Mouse (Mus musculus) erythroid progenitor cell, adult 5-6 weeks (primary cell): ENCODE results near the gene Adcy7. TPM values are rescaled to one million over a fixed set of nuclear protein-coding genes. Genes with fewer than 3 reads are reported as not detected.
A peak's percentile ranks its signal among the peaks of the same experiment; 100 is the strongest.

Experiments used
- ATAC-seq: replicated peaks from 2 replicates; pipeline ENCODE4 v1.8.0; 2016; ENCODE audit warnings: moderate number of reproducible peaks, mild to moderate bottlenecking, moderate TSS enrichment, inconsistent platforms; ENCODE audit not compliant: poor library complexity, low FRiP score, severe bottlenecking
- total RNA-seq, 2 experiments: library from RNA; stranded (forward) in 1 of 2; stranded (reverse) in 1 of 2; fragments of 150-400 nt in 1 of 2; fragments of 186-747, 209-891 nt in 1 of 2; gene quantifications; 2 replicates each; pipeline versions ENCODE4 v1.2.3 to v1.2.4; 2015 to 2017; ENCODE audit warnings: low replicate concordance in 2 of 2

Gene Adcy7
- total RNA-seq, 2 experiments from 2014 or later = 2.4 to 4.6 TPM

GRCm38 (mm10) chr8:88323523-88323922 lies 51.3 kb downstream of the Adcy7 start:
- ATAC-seq = no peak

GRCm38 (mm10) chr8:88324760-88325159 lies 52.6 kb downstream of the Adcy7 start:
- ATAC-seq = no peak

DNA sequence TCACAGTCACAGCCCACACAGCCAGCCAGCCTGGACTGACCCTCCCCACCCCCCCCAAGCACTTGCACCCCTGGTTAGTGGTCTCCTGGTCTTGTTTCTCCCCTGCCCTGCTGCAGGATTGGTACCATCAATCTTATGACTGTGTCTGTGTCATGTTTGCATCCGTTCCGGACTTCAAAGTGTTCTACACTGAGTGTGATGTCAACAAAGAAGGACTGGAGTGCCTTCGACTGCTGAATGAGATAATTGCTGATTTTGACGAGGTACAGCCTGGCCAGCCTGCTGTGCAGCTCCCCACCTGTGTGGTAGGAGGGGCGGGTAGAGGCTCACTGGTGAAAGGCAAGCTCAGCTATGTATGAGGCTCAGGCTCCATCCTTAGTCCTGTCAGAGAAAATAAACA lies 53.0 kb downstream of the Adcy7 start:
- ATAC-seq = no peak

DNA sequence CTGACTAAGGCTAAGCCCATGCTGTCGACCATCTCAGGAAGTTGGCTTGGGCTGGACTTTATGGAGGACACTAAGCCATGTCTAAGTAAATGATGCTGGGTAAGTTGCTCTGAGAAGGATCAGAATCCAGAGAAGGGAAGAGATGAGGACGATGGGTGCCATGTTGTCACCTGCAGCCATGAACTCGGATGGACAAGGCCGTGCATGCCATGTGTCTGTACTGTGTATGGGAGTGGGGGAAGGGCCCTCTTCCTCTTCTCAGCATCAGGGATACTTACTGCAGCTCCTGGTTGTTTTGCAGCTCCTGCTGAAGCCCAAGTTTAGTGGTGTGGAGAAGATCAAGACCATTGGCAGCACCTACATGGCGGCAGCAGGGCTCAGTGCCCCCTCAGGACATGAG lies 53.6 kb downstream of the Adcy7 start:
- ATAC-seq = no peak

DNA sequence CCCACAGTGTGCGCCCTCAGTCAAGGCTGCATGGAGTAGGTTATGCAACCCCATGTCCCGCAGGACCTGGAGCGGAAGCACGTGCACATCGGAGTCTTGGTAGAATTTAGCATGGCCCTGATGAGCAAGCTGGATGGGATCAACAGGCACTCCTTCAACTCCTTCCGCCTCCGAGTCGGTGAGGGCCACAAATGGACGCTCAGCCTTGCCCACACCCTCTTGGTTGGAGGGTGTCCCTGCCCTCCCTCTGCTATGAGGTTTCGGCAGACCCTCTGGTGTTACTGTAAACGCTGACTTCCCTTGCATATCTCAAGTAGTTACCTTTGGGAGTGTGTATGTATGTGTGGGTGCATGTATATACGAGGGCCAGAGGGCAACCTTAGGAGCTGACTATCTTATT lies 54.1 kb downstream of the Adcy7 start:
- no peak for ATAC-seq

DNA sequence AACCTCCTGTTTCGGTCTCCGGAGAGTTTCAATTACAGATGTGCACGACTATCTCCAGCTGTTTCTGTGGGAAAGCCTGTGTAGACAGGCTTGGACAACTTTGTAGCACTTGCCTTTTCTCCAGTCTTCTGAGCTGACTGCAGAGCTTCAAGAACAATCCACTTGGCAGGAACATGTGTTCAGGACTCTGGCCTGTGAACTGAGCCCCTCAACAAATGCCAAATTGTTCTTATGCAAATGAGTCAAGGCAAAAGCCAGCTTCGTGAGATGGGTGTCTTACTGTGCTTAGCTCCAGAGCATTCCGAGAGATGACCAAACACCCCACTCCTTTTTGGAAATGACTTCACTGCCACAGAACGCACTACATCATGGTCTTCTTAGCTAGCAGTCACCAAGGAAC lies 56.5 kb downstream of the Adcy7 start:
- no peak for ATAC-seq

DNA sequence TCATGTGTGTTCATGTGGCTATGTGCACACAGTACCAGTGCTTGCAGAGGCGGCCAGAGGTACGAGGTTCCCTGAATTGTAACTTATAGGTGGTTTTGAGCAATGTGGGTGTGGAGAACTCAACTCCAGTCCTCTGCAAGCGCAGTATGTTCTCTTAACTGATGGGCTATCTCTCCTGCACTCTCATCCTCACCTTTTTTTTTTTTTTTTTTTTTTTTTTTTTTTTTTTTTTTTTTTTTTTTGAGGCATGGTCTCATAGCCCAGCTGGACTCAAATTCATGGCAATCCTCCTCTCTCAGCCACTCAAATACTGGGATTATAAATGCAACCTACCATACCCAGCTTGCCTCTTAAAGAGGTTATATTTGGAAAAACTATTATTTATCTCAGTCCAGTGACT lies 58.6 kb downstream of the Adcy7 start:
- ATAC-seq = no peak

DNA sequence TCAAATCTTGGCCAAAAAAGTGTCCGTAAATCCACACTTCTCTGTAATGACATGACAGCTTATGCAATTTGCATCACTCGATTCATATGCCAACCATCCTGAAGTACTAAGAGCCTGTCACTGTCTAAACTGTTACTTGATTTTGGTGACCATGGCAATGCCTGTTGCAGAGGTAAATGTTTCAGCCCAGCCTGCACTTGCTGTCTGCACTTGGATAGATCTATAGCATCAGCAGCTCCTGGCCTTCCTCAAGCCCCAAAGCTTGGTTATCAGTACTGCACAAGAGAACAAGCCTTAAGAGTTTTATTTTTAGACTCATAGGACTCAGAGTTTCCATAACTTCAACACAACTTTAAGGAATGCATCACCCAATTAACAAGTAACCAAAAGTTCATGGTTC lies 62.2 kb downstream of the Adcy7 start:
- no peak for ATAC-seq

- no peak for ATAC-seq
Observed at GRCm38 (mm10) chr8:88334975-88335374, 62.8 kb downstream of the Adcy7 start.

DNA sequence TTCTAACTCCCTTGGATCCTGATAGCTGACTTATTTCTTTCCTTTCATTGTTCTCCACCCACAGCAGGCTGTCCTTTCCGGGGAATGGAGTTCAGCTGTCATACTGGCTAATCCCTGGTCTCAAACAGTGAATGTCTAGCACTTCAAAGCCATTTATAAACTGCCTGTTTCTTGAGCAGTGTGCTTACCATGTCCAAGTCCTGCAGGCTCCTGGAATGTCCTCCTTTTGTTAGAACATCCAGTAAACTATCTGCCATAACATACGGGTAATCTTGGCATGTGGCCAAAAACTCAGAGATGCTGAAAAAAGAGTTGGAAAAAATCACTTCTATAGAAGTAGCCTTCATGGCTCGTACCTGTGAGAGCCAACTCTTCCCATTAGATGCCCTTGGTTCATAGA lies 67.0 kb downstream of the Adcy7 start:
- no peak for ATAC-seq

DNA sequence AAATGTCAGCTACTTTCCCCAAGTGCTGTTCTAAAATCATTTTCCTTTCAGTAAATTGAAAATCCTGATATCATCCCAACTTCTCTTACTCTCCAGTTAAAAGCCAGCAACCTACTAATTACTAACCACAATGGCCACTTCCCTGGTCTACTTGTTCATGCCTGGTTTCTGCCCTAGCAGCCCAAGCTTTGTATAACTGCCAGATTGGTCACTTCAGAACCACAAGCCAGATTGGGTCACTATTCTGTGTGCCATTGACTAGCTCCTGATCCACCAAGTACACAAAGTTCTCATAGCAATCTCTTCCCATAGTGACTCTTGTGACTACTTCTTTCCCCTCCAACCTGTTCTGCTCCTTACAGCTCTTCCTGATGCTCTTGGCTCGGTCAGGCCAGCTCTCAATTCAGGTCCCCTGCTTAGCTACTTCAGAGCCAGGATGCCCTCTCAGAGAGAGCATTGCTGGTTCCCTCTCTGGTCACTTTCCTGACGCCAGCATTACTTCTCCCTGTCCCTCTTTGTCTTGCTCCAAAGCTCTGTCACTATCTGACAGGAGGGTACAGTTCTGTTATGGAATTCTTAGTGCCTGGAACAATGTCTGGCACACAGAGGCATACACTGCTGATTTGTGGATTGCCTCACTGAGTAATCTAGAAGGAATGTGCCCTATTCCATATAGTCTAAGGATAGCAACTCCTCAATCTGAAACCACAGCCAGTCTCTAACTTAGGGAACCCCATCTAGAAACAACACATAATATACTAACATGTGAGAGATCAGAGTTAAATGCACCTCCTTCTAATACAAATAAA lies 67.9 kb downstream of the Adcy7 start:
- no peak for ATAC-seq

DNA sequence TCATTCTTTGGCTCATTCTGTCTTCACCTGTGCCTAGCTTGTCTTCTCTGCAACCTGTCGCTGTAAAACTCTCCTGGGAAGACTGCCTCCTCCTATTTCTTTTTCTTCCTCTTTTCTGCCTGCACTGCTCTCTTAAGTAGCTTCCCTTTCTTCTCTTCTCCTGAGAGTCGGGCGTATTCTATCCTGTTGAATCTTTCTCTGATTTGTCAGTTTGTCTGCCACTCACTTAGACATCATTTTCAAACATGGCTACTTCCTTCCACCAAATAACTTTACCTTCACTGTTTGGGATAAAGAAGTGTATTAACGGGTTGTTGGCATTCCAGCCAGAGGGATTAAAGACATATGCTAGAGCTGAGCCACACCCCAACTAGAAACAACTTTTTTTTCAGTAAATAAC lies 69.8 kb downstream of the Adcy7 start:
- no peak for ATAC-seq

- no peak for ATAC-seq
Observed at GRCm38 (mm10) chr8:88349046-88349445, 76.8 kb downstream of the Adcy7 start.

DNA sequence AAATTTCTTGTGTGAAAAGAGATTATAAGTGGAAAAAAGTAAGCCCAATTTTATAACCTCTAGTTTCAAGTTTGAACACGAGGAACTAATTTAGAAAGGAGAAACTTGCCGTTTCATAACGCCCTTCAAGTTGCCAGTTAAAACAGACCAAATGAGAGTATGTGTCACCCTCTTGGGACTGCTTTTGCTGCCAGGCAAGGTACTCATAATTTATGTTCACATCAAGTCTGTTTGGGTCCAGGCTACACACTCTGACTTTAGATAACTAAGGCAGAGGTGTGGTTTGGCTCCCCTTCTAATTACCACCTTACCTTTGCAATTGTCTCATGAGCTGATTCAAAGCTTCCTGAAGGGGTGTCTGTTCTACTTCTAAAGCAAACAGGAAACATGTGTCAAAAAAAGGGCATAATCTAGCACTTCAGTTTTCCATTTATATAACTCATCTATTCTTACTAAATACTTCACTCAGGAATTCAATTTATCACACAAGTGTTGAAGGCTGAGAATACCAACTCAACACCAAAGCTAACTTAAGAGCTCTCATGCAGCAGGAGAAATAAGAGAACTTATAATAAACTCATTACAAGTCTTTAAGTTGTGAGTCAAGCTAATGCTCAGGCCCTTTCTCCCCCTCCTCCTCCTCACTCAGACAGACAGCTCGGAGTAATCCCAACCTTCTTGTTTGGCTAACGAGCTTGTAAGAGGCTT lies 85.2 kb downstream of the Adcy7 start:
- ATAC-seq = no peak

DNA sequence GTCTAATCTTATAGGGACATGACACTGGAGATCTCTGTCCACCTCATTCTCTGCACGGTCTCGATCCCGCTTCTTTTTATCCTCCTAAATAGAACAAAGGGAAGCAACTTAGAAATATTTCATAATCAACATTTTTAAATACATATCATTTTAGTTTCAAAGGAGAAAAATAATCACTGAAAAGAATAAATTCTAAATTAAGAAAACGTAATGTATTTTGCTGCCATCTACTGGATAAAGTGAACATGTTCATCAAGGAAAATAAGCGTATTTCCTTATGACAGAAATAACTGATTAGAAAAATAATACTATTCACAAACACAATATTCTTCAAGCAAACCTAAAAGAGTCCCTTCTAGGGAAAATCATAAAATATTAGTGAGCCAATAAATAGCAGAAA lies 85.7 kb downstream of the Adcy7 start:
- ATAC-seq = no peak

DNA sequence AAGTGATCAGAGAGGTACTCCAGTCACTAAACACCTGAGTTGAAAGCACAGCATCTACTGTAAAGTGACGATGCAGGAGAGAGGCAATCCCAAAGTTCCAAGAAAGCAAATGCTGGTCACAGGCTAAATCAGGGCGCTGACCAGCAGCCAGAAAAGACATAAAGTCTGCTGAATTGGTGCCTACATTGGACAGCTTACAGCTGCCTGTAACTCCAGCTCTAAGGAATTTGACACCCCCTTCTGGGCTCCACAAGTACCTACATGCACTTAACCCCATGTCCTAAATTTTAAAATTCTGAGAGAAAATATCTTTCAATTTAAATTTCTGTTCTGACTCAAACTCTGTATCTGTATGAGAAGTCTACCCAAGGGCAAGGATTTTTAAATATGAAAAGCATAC lies 87.8 kb downstream of the Adcy7 start:
- ATAC-seq = no peak

- no peak for ATAC-seq
Observed at GRCm38 (mm10) chr8:88361044-88361707, 89.0 kb downstream of the Adcy7 start.

DNA sequence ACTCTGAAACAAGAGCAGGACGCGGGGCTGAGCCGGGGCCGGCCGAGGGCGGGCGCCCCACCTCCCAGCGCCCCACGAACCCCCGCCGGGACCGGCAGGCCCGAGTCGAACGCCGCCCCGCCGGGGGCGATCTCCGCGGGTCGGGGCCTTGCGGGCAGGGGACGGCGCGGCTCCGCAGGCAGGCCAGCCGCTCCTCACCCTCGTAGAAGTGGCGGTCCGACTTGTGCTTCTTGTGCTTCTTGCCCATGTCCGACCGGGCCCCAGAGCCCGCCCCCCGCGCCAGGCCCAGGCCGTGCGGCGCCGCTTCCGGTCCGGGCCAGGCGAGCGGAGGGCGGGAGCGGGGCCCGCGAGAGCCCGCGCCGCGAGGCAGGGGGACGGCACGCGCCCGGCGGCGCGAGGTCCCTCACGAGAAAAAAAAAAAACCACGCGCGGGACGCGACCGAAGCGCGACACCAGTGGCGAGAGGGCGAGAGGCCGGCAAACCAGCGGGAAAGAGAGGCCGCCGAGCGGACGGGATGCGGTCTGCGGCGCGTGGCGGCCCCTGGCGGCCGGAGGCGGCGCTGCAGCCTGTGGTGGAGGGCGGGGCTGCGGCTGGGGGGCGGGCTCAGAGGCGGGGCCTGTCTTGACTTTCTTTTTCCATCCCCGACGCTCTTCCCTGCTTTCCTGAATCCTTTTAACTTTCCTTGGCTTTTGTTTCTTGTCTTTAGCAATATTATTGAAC lies 89.7 kb downstream of the Adcy7 start, which contains the start of gene Brd7:
Brd7 (minus strand) TSS at position 487 of the 721 bp plus-strand sequence.
- ATAC-seq = peak; percentile 62

- peak; percentile 89 for ATAC-seq
Observed at GRCm38 (mm10) chr8:88362446-88363150, 90.4 kb downstream of the Adcy7 start.

DNA sequence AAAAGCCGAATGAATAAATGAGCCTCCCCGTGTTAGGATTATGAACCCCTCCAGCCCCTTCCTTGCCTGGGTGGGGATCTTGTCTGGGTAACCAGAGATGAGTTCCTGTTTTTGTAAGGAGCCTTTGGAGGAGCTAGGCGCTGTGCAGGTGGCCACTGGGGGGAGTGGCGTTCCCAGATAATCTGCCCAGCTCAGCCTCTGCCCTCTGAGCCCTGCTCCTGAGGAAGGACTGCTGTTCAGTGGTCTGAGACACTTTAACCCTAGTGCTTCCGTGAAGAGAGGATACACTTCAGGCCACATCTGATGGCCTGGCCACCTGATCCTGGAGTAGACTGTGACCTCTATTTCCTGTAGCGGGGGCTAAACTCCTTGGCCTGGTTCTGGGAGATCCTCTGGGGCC lies 97.0 kb downstream of the Adcy7 start:
- ATAC-seq = no peak
